Mouse (Mus musculus) spleen, adult 12 weeks (tissue): ENCODE measurements around the gene Parp12.

ENCODE experiments used
- DNase-seq: peaks from one replicate; pipeline ENCODE4 v3.0.0; 2022; ENCODE audit warnings: low spot score

Parp12 gene

GRCm38 (mm10) chr6:39117584-39118455 is at the start of gene Parp12:
Gene Parp12, minus strand, starts transcription at chr6:39118349.
- DNase-seq, result peak; percentile 67

GRCm38 (mm10) chr6:39164891-39165290 is 46.7 kb upstream of the Parp12 start:
- DNase-seq, result no peak

- DNase-seq, result no peak
Measured at GRCm38 (mm10) chr6:39161975-39162374, 43.8 kb upstream of the Parp12 start.

- no peak for DNase-seq
Measured at GRCm38 (mm10) chr6:39146041-39146440, 27.9 kb upstream of the Parp12 start.

- no peak for DNase-seq
Measured at GRCm38 (mm10) chr6:39132556-39132955, 14.4 kb upstream of the Parp12 start.

GRCm38 (mm10) chr6:39131480-39131879 is 13.3 kb upstream of the Parp12 start:
- DNase-seq, result no peak

GRCm38 (mm10) chr6:39124719-39125118 is 6.6 kb upstream of the Parp12 start:
- no peak for DNase-seq

GRCm38 (mm10) chr6:39120685-39121084 is 2.5 kb upstream of the Parp12 start:
- DNase-seq, result no peak

GRCm38 (mm10) chr6:39118456-39118881 is 320 bp upstream of the Parp12 start:
- no peak for DNase-seq

GRCm38 (mm10) chr6:39115438-39115837 is 2.7 kb downstream of the Parp12 start:
- no peak for DNase-seq

- no peak for DNase-seq
Measured at GRCm38 (mm10) chr6:39113141-39113540, 5.0 kb downstream of the Parp12 start.

- no peak for DNase-seq
Measured at GRCm38 (mm10) chr6:39112701-39113100, 5.4 kb downstream of the Parp12 start.

GRCm38 (mm10) chr6:39106812-39107211 is 11.3 kb downstream of the Parp12 start:
- no peak for DNase-seq

- DNase-seq, result no peak
Measured at GRCm38 (mm10) chr6:39104631-39105030, 13.5 kb downstream of the Parp12 start.

- DNase-seq, result no peak
Measured at GRCm38 (mm10) chr6:39076498-39076897, 41.7 kb downstream of the Parp12 start.

GRCm38 (mm10) chr6:39074186-39074585 is 44.0 kb downstream of the Parp12 start:
- no peak for DNase-seq

- no peak for DNase-seq
Measured at GRCm38 (mm10) chr6:39072664-39073063, 45.5 kb downstream of the Parp12 start.

- peak; percentile 41 for DNase-seq
Measured at GRCm38 (mm10) chr6:39066935-39067578, 51.1 kb downstream of the Parp12 start.

- no peak for DNase-seq
Measured at GRCm38 (mm10) chr6:39063541-39063940, 54.6 kb downstream of the Parp12 start.

GRCm38 (mm10) chr6:39061180-39061579 is 57.0 kb downstream of the Parp12 start:
- no peak for DNase-seq

- no peak for DNase-seq
Measured at GRCm38 (mm10) chr6:39059547-39060497, 58.3 kb downstream of the Parp12 start.

- DNase-seq, result no peak
Measured at GRCm38 (mm10) chr6:39058936-39059335, 59.2 kb downstream of the Parp12 start.
